Mouse (Mus musculus) hematopoietic multipotent progenitor cell, adult 10-12 weeks (in vitro differentiated cells): ENCODE results near the gene Gdpgp1. TPM values are rescaled to one million over a fixed set of nuclear protein-coding genes. Genes with fewer than 3 reads are reported as not detected.

Source experiments
- polyA plus RNA-seq: library from polyadenylated mRNA; stranded (reverse); fragments of >175 nt; gene quantifications from 2 replicates; pipeline ENCODE4 v1.2.3, GENCODE M21; 2012; ENCODE audit warnings: low replicate concordance

Gene Gdpgp1
- polyA plus RNA-seq, result 5.4 and 5.7 TPM in 2 replicates

GRCm38 (mm10) chr7:80232489-80233029, at the start of gene Gdpgp1, which contains the start of gene Cib1:
Gene Gdpgp1 (plus strand): TSS chr7:80232865.
Gene Cib1 (minus strand): TSS chr7:80232813.

GRCm38 (mm10) chr7:80186531-80187296, 46.0 kb upstream of the Gdpgp1 start, which contains the start of gene Sema4b:
Gene Sema4b (plus strand): TSS chr7:80186841.

GRCm38 (mm10) chr7:80246148-80246721, 13.6 kb downstream of the Gdpgp1 start, which contains the start of gene Ttll13:
Gene Ttll13 (plus strand): TSS chr7:80246376.

GRCm38 (mm10) chr7:80260625-80261371, 28.1 kb downstream of the Gdpgp1 start, which contains the start of gene Ngrn:
Gene Ngrn (plus strand): TSS chr7:80261215.

GRCm38 (mm10) chr7:80268897-80269750, 36.5 kb downstream of the Gdpgp1 start, which contains the start of gene Vps33b:
Gene Vps33b (plus strand): TSS chr7:80269649.

Other genes with a start within 250 kb of the Gdpgp1 start
- 111 and 170 TPM in 2 replicates for gene Zfp710, start 208.1 kb upstream of the Gdpgp1 start, polyA plus RNA-seq
- gene Idh2, start 117.5 kb upstream of the Gdpgp1 start, polyA plus RNA-seq, result 31.8 and 47.9 TPM in 2 replicates
- gene Sema4b, start 46.0 kb upstream of the Gdpgp1 start, polyA plus RNA-seq, result 37.1 and 63.3 TPM in 2 replicates
- 47.8 and 50.0 TPM in 2 replicates for gene Cib1, start 52 bp upstream of the Gdpgp1 start, polyA plus RNA-seq
- gene Ttll13, start 13.5 kb downstream of the Gdpgp1 start, polyA plus RNA-seq, result 0.36 and 0.59 TPM in 2 replicates
- 34.1 and 46.5 TPM in 2 replicates for gene Ngrn, start 28.4 kb downstream of the Gdpgp1 start, polyA plus RNA-seq
- gene Vps33b, start 36.8 kb downstream of the Gdpgp1 start, polyA plus RNA-seq, result 4.3 and 5.5 TPM in 2 replicates
- gene Prc1, start 61.6 kb downstream of the Gdpgp1 start, polyA plus RNA-seq, result 3.1 and 6.8 TPM in 2 replicates
- 8.7 and 20.1 TPM in 2 replicates for gene Rccd1, start 91.6 kb downstream of the Gdpgp1 start, polyA plus RNA-seq
- 81.4 and 176 TPM in 2 replicates for gene Unc45a, start 108.1 kb downstream of the Gdpgp1 start, polyA plus RNA-seq
- gene Hddc3, start 110.2 kb downstream of the Gdpgp1 start, polyA plus RNA-seq, result 3.7 and 20.8 TPM in 2 replicates
- 81.8 and 121 TPM in 2 replicates for gene Man2a2, start 138.5 kb downstream of the Gdpgp1 start, polyA plus RNA-seq
- gene Fes, start 155.1 kb downstream of the Gdpgp1 start, polyA plus RNA-seq, result 128 and 133 TPM in 2 replicates
- 77.1 and 176 TPM in 2 replicates for gene Furin, start 172.6 kb downstream of the Gdpgp1 start, polyA plus RNA-seq